Mouse (Mus musculus): ENCODE measurements around the gene Vps53.

- TF ChIP-seq CTCF (IDR thresholded peaks at IDR 0.05; ENCODE audit: extremely low read depth, insufficient read depth, low read length) = no peak
- peak; percentile 33; the same call in 1 of the 2 replicates for TF ChIP-seq POLR2A (IDR thresholded peaks at IDR 0.05; ENCODE audit: extremely low read depth, insufficient read depth, low read length)
These were observed 37.4 kb upstream of the Vps53 start for GRCm38 (mm10) chr11:76216681-76217389.

All from cortical plate, adult 2 months (tissue).